Mouse (Mus musculus): ENCODE data around the gene Phf23.

The Phf23 gene

DNA sequence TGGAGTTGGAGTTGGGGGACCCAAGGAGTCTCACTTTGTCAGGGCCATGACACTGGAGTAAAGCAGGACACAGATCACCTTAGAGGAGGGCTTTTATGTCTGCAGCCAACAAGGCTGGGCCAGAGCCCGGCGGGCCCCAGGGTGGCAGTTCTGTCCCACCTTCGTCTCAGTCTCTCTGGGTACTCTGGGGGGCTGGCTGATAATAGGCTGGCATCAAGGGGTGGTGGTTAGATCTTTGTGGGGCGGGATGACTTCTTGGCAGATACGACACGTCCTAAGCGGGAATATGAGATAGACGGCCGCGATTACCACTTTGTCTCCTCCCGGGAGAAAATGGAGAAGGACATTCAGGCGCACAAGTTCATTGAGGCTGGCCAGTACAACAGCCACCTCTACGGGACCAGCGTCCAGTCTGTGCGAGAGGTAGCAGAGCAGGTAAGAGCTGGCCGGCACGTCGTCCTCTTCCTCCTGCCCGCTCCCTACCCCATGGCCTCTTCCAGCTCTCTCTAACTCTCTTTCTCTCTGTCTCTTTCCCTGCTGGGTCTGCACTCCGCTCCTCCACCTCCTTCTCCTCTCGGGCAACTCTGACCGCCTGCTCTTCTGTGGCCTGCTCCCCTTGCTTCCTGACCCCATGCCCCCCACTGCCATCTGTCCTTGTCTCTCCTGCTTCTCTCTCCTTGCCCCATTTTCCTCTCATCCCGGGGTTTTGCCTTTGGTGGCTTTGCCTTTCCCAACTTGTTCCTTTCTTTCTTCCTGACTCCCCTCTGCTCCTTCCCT lies 46.9 kb downstream of the Phf23 start:
- no peak for TF ChIP-seq GATA4 (IDR thresholded peaks at IDR 0.05; ENCODE audit: insufficient replicate concordance, low read length)

DNA sequence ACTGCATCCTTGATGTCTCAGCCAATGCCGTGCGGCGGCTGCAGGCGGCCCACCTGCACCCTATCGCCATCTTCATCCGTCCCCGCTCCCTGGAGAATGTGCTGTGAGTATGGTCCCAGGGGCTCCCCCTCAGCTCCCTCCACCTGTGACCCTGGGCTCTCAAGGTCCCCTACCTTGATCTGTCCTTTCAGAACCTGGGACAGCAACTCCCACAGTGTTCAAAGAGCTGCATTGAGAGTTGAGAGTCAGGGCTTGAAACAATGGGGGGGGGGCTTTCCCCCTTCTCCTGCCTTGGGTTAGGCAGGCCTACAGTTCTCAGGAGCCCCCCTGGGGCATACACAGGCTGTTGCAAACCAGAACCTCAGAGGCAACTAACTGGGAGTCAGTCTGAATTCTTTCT lies 48.1 kb downstream of the Phf23 start:
- TF ChIP-seq GATA4 (IDR thresholded peaks at IDR 0.05; ENCODE audit: insufficient replicate concordance, low read length) = no peak

DNA sequence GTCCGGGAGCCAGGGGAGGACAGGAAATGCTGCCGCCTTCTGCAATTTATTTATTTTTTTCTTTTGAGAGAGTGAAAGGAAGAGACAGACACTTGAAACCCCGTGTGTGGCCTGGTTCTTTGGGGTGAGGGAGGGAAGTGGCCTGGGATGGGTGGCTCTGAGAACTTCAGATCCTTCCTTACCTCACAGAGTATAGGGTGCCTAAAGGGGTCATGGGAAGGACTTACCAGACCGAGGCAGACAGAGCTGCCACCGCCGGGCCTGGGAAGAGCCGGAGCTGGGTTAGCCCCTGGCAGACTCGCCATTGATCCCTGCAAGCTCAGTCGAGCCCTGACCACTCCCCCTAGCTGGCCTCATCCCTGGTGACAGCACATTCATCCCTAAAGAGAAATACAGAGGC lies 49.9 kb downstream of the Phf23 start:
- no peak for TF ChIP-seq GATA4 (IDR thresholded peaks at IDR 0.05; ENCODE audit: insufficient replicate concordance, low read length)

DNA sequence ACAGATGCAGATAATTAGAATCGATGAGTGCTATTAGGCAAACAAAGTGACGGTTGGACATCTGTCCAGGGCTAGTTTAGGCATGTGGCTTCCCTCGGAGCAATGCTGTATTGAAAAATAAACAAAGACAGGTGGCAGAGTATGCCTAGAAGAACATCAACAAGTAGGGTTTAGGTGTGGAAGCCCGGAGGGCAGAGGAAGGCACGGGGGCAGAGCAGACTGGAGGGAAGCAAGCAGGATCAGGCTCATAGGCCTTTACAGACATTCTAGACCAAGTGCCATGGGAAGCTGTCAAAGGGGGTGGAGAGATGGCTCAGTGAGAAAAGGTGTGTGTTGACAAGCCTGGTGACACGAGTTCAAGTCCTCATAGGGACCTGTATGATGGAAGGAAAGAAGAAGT lies 53.8 kb downstream of the Phf23 start:
- no peak for TF ChIP-seq GATA4 (IDR thresholded peaks at IDR 0.05; ENCODE audit: insufficient replicate concordance, low read length)

All from liver, adult (tissue).